Mouse (Mus musculus): ENCODE results near the gene Plekhm2.

Plekhm2 gene

DNA sequence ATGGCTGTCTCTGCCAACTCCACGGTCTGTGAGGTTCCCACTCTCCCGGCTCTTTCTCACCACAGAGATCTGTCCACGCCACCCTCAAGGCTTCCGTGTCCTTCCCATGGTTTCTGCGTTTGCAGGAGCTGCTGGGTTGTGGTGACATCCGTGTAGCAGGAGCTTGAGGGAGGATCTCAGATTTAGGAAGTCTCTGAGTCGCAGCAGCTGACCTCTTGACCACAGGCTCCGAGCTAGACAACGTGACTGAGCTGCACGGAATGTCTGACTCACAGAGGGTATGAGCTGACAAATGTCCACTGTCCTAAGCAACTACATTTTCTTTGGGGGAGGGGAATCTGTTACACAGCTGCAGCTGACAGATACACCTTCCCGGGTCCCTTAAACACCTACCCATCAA lies 58.8 kb downstream of the Plekhm2 start, which contains the start of gene Fblim1:
Fblim1 (minus strand) TSS at position 236 of the 400 bp plus-strand sequence.
- whole genome bisulfite sequencing = 88% methylated on average over 11 of the region's 11 CpGs

DNA sequence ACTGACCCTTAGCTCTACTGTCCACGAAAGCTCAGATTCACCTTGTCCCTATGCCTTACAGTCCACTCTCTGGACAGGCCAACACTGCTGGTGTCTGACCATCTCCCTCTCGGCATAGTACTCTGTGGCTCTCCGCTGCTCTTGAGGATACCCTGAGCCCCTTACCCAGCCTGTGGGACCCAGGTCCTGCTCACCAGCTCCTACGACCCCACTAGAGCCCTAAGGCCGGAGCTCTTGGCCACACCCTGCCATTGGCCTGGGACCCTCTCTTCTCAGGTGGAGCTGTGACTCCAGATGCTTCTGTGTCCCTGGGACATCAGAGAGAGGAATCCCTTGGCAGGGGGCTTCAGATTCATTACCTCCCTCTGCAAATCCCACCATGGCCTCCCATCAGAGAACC lies 59.3 kb downstream of the Plekhm2 start:
- WGBS = 97% methylated on average over 5 of the region's 5 CpGs

DNA sequence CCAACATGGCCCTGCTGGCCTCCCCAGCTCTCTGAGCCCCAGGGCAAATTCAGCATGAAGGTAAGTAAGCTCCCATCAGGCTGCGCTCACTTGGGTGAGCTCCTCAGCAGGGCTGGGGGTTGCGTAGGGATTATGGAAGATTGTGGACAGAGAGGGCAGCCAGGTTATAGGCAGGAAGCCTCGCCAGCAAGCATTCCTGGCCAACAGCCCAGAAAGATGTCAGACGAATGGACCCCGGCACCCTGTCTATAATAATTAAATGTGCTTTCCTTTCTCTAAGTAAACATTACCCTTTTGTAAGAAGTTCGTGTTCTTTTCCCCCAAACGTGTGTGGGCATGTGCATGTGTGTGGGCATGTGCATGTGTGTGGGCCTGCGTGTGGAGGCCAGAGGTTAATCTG lies 60.2 kb downstream of the Plekhm2 start:
- WGBS = 73% methylated on average over 8 of the region's 8 CpGs

DNA sequence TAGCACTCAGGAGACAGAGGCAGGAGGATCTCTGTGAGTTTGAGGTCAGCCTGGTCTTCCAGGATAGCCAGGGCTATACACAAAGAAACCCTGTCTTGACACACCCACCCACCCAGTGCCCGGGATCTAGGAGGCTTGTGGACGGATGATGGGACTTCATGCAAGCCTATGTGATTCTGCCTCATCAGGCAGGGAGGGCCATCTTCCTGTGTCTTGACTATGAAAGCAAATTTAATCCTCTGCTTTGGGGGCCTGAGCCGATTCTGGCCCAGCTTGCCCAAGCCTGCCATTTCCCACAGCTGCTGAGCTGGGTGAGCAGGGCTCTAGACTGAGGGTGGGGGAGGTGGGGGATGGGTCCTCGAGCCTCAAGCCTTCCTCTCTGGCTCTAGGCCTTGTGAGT lies 60.8 kb downstream of the Plekhm2 start:
- whole genome bisulfite sequencing = 82% methylated on average over 4 of the region's 4 CpGs

DNA sequence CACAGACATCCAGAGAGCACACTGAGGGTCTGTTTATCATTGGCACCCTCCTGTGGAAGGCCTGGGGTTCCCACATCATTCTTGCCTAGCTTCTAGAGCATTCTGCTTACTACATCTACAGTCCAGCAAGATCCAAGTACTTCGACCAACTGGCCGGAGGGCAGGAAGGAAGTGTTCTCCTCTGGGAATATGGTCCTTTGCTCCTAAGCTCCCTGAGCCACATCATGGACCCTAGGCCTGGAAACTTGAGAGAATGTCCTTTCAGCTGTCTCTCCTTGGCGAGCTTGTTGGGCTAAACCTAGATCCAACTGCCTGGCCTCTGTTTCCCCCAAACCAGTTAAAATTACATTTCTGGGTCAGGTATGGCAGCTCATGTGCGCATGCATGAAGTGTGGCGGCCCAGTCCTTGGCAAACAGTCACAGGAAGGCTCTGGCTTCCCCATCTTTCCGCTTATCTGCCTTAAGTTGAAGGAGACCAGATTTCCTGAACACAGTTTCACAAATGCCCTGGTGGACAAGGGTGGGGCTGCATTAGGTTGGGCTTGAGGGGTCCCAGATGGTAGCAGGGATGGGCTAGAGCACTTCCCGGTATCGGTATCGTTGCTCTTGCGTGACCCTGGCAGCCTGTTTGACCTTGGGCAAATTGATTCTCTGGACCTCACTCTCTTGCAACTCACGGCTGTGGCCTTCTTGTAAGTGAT lies 62.0 kb downstream of the Plekhm2 start:
- WGBS = 92% methylated on average over 11 of the region's 11 CpGs

DNA sequence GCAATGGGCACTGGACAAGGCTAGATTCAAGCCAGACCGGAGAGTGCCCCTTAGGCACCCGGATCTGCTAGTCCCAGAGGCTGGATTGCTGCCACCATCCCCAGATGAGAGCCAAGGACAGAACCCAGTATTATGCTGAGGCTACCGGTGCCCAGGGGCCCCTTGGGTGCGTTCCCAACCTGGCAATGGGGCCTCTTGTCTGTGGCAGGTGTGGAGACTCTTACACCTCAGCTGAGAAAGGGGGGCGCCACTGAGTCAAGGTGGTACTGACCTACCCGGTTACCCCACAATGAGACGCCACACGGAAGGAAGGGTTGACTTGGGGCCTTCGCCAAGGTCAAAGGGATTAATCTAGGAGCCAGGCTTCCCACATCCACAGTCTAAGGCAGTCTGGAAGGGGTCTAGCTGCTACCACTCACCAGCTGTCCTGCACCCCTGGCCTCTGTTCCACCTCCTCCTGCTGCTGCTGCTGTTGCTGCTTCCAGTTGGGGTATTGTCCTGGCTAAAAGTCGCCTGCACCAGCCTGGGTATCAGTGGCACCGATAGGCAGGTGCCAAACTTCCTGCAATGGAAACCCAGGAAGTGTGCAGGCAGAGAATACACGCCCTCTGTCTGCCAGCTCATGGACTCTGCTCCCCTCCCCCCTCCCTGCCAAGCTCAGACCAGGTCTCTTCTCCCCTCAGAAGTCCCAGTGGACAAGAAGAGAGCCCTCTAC lies 63.4 kb downstream of the Plekhm2 start:
- 73% methylated on average over 12 of the region's 12 CpGs for WGBS

DNA sequence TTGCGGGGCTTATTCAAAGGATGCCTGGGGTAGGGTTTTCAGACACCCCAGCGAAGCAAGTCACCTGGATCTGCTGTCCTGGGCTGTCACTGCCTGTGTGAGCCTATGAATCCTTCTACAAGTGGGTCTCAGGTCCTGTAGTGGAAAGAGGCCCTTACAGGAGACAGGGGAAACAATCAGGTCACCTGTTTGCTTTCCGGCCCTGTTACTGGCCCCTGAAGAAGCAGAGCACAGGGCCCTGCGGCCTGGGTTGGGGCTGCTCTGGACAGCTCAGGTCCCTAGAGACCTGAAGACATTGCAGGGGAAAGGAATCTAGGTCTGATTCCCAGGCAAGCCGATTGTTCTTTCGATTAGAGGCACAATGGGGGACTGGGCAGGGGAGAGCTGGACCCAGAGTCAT lies 64.3 kb downstream of the Plekhm2 start:
- 65% methylated on average over 6 of the region's 6 CpGs for WGBS

DNA sequence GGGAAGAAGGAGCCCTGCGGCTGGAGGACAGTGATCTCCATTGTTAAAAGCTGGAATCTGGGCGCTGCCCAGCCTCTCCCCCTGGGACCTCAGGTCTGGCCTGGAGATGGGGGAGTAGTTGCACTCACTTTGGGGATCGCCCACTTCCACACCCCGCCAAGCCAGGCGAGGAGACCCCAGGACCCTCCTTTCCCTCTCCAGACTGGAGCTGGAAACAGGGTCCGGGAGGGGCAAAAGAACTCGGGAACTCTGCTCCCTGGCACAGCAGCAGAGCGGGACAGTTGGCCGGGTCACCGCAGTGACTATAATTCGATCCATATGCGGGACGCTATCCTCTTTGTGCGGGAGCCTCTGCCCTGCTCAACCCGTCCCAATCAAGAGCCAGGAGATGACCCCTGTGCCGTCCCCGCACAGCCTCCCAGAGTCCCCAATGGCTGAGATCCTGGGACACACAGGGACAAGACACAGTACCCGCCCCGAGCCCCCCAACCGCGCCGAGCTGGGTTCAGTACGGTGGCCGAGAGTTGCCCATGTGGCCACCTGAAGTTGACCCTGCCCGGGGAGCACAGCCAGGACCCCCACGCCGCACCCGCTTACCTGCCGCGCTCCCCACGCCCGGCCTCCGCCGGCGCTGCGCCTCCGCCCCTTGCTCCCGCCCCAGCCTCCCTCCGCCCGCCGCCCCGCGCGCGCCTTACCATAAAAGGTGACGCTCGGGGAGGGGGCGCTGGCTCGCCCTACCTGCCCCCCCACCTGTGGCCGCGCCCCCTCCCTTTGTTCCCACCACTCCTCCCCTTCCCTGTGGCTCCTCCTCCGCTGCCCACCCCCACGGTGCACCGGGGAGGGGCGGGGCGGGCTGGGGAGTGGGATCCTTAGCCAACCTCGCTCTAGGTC lies 65.2 kb downstream of the Plekhm2 start:
- WGBS = 2% methylated on average over 44 of the region's 57 CpGs

DNA sequence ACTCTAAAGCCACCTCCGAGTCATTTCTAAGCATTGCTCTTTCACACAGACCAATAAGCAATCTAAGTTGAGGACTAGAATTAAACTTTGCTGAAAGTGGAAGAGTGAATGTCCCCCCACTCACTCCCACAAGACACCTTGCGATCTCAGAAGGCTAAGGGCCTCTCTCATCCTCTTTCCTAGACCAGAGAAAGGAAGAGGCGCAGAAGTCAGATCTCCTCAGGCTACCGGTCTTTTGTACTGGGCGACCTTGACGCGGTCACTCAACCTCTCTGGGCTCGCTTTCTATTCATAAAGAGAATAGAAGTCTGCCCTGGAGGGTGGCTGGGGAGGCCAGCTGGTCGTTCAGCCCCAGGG lies 65.8 kb downstream of the Plekhm2 start:
- WGBS = 11% methylated on average over 9 of the region's 9 CpGs

DNA sequence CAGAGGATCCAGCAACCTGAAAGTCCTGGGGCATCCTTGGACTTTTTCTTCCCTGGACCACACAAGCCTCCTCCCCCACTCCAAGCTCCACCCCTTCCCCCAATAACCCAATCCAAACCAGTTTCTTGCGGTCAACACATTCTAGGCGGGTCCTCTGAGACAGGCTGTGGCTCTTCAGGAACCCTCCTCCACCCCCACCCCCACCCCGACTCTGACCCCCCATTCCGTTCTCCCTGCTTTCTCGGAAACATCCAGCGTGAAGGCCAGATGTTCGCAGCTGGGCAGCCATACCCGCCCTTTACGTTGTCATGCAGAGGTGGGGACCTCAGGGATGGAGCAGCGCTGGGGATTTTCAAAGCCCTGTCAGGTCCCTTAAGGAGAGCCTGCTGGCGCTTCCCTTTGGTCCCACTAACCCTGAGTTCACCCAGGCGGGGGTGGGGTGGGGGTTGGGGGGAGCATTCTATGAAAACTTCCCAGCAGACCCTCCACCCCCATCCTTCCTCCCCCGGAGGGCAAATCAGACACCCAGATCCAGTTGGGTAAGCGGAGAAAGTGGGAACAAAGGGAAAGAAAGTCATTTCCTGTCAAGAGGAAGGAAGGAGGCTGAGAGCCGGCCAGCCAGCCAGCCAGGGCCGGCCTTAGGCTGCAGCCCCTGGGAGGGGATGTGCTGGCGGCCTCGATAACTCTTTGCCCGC lies 66.4 kb downstream of the Plekhm2 start:
- 19% methylated on average over 19 of the region's 19 CpGs for WGBS

DNA sequence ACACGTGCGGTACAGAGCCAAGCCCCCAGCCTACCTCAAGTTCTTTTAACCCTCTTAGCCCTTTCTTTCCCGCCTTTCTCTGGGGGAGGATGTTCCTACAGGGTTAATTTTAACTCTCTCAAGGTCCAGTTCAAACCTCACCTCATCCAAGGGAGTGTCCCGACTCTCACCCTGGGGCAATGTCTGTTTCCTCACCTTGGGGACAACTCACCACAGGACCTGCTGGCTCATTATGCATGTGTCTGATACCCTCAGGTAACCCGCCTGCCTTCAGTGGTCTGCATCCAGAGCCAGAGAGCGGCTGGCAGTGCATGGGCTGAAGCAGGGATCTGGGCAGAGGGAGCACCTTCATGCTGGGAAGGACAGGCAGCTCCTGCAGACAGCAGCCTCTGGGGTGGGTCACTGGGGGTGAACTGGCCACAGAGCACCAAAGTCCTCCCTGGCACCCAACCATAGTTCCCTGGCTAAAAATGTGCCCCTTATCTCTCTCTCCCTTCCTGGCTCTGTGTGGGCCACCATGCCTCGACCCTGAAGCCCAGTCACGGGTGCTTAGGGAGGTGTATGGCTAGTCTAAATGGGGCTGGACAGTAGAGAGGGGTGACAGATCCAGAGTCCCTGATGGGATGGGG lies 67.9 kb downstream of the Plekhm2 start:
- 91% methylated on average over 8 of the region's 8 CpGs for WGBS

DNA sequence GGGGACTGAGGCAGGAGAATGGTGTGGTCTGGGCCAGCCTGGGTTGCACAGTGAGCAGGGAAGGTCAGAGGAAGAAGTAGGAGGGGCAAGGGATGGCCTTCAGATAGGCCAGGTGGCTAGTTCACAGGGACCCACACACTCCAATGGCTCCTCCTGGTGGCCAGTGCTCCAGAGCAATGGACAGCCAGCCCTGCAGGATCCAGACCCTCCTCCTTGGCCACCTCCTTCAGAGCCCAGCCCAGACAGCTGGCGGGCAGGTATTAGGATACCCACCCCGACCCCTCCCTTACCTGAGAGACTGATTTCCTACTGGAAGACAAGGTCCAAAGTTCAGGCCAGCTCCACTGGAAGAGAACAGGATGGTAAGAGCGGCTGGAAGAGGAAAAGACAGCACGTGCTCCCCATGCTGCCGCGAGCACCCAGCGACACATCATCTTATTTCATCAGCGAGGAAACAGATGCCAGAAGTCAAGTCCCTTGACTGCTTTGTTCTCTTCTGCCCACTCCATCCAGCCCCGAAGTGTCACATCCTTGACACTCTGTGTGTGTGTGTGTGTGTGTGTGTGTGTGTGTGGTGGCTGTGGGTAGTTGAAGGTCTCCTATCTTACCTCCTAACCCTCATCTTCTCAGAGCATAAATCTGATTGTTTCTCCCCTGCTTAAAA lies 69.0 kb downstream of the Plekhm2 start:
- WGBS = 90% methylated on average over 9 of the region's 9 CpGs

DNA sequence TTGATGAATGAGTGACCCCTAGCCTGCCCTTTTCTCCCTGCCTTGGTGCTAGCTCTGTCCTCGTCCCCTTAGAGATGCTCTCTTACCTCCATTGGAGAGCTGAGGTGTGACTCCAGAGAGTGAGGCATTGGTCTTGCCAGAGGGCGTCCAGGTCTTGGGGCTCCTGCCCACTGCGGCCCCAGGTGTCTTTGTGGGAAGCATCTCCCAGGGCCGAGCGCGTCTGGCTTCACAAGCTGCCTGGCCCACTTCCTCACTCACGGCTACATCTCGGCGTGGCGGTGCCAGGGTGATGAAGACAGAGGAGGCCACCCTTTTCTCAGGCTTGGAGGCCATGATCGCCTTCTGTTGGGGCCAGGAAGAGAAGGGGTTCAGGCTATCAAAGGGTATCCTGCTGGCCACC lies 69.6 kb downstream of the Plekhm2 start:
- WGBS = 96% methylated on average over 11 of the region's 11 CpGs

DNA sequence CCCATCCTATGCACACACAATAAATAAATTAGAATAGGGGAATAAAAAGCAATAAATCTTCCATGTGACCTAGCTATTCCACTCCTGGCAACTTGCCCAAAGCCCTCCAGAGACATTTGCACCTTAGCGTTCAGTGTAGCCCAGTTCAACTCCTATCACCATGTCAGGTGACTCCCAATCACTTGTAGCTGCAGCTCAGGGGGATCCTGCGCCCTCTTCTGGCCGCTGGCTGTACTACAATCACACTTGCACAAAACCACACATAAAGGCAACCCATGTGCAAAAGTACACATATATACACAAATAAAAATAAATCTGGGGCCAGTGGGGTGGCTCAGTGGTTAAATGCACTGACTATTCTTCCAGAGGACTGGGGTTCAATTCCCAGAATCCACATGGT lies 73.2 kb downstream of the Plekhm2 start:
- WGBS = 30% methylated on average over 3 of the region's 3 CpGs

DNA sequence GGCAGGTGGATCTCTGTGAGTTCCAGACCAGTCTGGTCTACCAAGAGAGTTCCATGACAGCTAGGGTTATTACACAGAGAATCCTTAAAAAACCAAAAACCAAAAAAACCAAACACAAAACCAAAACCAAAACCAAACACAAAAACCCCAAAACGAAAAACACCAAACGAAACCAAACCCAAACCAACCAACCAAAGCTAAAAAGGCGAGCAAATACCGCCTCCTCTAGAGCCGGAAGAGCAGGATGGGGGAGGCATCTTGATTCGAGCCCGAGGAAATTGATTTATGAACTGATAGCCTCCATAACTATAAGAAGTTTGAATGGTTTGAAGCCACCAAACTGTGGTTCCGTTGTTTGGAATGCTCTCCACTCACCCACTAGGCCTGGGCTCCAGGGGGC lies 80.8 kb downstream of the Plekhm2 start:
- WGBS = 95% methylated on average over 8 of the region's 8 CpGs

DNA sequence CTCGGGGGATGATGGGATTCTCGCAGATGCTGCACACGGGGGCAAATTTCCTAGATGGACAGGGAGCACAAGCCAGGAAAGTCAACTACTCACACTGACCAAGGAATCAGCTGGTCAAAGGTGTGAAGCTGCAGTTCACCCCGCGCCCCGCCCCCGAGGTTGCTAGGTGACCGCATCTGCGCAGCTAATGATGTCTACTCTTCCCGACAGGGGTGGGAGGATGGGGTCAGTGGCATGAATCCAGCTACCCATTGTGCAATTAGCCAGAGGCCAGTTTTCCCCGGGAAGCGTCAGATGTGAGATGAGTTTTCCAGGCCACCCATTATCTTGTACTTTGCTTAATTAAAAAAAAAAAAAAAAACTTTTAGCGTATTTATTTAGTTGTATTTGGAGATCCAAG lies 83.6 kb downstream of the Plekhm2 start:
- WGBS = 85% methylated on average over 13 of the region's 13 CpGs

DNA sequence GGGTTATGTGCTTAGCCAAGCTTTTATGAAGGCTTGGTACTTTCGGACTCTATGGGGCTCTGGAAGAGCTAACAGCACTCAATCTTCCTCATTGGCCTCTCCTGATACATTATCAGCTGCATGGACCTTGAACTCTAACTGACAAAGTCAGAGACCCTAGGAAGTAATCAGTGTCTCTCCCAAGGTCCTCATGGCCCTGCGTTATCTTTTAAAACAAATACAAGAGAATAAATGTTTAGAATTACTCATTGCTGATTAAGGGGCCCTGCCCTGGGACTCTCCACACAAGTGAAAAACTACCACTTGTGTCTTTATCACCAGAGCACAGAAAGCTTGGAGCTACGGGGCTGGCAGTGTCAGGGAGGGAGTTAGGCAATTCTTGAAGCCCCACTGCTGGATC lies 85.9 kb downstream of the Plekhm2 start:
- WGBS = 79% methylated on average over 3 of the region's 3 CpGs

DNA sequence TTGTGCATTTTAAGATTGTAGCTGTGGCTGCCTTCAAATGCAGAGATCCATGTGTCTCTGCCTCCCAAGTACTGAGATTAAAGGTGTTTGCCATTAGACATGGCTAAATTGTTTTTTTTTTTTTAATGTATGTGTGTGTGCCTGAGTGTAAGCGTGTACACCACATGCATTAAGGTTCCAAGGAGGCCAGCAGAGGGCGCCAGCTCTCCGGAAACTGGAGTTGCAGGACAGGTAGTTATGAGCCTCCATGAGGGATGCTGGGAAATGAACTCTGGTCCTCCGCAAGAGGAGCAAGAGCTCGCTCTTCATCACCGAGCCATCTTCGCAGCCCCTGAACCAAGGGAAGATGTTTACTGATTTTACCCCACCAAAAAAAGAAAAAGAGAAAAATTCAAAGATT lies 87.8 kb downstream of the Plekhm2 start:
- WGBS = 96% methylated on average over 7 of the region's 7 CpGs

DNA sequence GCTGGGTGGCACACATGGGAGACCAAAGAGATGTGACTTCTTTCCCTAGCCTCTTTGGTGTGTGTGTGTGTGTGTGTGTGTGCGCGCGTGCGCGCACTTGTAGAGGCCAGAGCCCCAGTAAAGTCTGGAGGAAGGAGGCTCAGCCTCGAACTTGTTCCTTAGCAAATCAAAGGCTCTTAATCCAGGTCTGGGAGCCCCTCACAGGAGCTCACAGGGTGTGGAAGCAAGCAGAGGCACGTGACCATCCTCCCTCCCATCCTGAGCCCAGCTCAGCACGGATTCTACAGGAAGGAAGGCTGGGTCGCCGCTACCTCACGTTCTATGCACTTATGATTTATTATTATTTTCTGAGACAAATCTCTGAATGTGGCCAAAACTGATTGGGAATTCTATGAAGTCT lies 88.3 kb downstream of the Plekhm2 start:
- WGBS = 87% methylated on average over 11 of the region's 11 CpGs
